Mouse (Mus musculus) urinary bladder, adult 2 months (tissue): ENCODE results near the gene 1500009C09Rik. TPM values are rescaled to one million over a fixed set of nuclear protein-coding genes. Genes with fewer than 3 reads are reported as not detected.

Experiments
- DNase-seq: peaks from one replicate; pipeline ENCODE4 v3.0.0; 2022; ENCODE audit warnings: low spot score
- polyA plus RNA-seq: library from polyadenylated mRNA; depleted of rRNA; stranded (reverse); fragments of >200 nt; gene quantifications from 2 replicates; pipeline ENCODE4 v1.2.3, GENCODE M21; 2012

1500009C09Rik gene
- polyA plus RNA-seq, 1 experiment: 0.10 TPM

GRCm38 (mm10) chr15:82247131-82247776 is 4.9 kb upstream of the 1500009C09Rik start:
- no peak for DNase-seq

- DNase-seq: no peak
Measured at GRCm38 (mm10) chr15:82251579-82251978, 618 bp upstream of the 1500009C09Rik start.

- DNase-seq: no peak
Measured at GRCm38 (mm10) chr15:82255248-82255647, 3.1 kb downstream of the 1500009C09Rik start.

- no peak for DNase-seq
Measured at GRCm38 (mm10) chr15:82255944-82256383, 3.8 kb downstream of the 1500009C09Rik start.

GRCm38 (mm10) chr15:82259510-82259909 is 7.3 kb downstream of the 1500009C09Rik start:
- DNase-seq: no peak

- peak; percentile 35 for DNase-seq
Measured at GRCm38 (mm10) chr15:82266356-82266755, 14.2 kb downstream of the 1500009C09Rik start.

- no peak for DNase-seq
Measured at GRCm38 (mm10) chr15:82268185-82268584, 16.0 kb downstream of the 1500009C09Rik start.

- DNase-seq: no peak
Measured at GRCm38 (mm10) chr15:82268783-82269182, 16.6 kb downstream of the 1500009C09Rik start.

GRCm38 (mm10) chr15:82271201-82271600 is 19.0 kb downstream of the 1500009C09Rik start:
- DNase-seq: peak; percentile 44

- no peak for DNase-seq
Measured at GRCm38 (mm10) chr15:82272295-82272694, 20.1 kb downstream of the 1500009C09Rik start.

- DNase-seq: no peak
Measured at GRCm38 (mm10) chr15:82274593-82274926, 22.4 kb downstream of the 1500009C09Rik start, which contains the start of gene Sept3. Sept3 (plus strand) TSS chr15:82274893.

GRCm38 (mm10) chr15:82274927-82275901 is 23.0 kb downstream of the 1500009C09Rik start:
- DNase-seq: no peak

- no peak for DNase-seq
Measured at GRCm38 (mm10) chr15:82277591-82277990, 25.4 kb downstream of the 1500009C09Rik start.

GRCm38 (mm10) chr15:82280638-82281037 is 28.4 kb downstream of the 1500009C09Rik start:
- no peak for DNase-seq

- DNase-seq: no peak
Measured at GRCm38 (mm10) chr15:82286157-82286556, 34.0 kb downstream of the 1500009C09Rik start.

GRCm38 (mm10) chr15:82290252-82290651 is 38.1 kb downstream of the 1500009C09Rik start:
- DNase-seq: no peak

- DNase-seq: no peak
Measured at GRCm38 (mm10) chr15:82292851-82293250, 40.7 kb downstream of the 1500009C09Rik start.

- no peak for DNase-seq
Measured at GRCm38 (mm10) chr15:82293271-82293711, 41.1 kb downstream of the 1500009C09Rik start.

GRCm38 (mm10) chr15:82294059-82294458 is 41.9 kb downstream of the 1500009C09Rik start:
- no peak for DNase-seq

- DNase-seq: no peak
Measured at GRCm38 (mm10) chr15:82298764-82299561, 46.8 kb downstream of the 1500009C09Rik start, which contains the start of gene Wbp2nl. Wbp2nl (plus strand) TSS chr15:82298954.

GRCm38 (mm10) chr15:82307107-82307506 is 54.9 kb downstream of the 1500009C09Rik start:
- DNase-seq: no peak

- no peak for DNase-seq
Measured at GRCm38 (mm10) chr15:82308416-82308815, 56.2 kb downstream of the 1500009C09Rik start.
